Mouse (Mus musculus) left cerebral cortex, postnatal 36 days (tissue): ENCODE measurements around the gene Ddx31. TPM values are rescaled to one million over a fixed set of nuclear protein-coding genes. Genes with fewer than 3 reads are reported as not detected.
A peak's percentile ranks its signal among the peaks of the same experiment; 100 is the strongest.

ENCODE experiments used
- DNase-seq, 2 experiments: peaks; one replicate each; pipeline ENCODE4 v3.0.0; 2021 to 2022; ENCODE audit warnings: low spot score in 2 of 2, mixed read lengths in 1 of 2
- intact Hi-C: fragments of 180-260 bp; cut with DNase I; formaldehyde crosslinking; loops from one replicate; pipeline ENCODE4 v1.15.1; 2025
- total RNA-seq, 2 experiments: library from RNA; stranded (reverse); gene quantifications; 2 replicates each; pipeline ENCODE4 v1.2.3; 2021

Gene Ddx31
- total RNA-seq: 1 to 10 TPM; 6.2 to 8.7 TPM

- intact Hi-C loops: loop anchor here (5.0 kb wide), 2 partner anchors 72 to 153 kb away; no protein-coding TSS in a partner anchor
Observed at GRCm38 (mm10) chr2:28840222-28840951, at the start of gene Ddx31, which contains the start of gene Gtf3c4. TSS of gene Ddx31 (plus strand) at chr2:28840406. TSS of gene Gtf3c4 (minus strand) at chr2:28840360.

GRCm38 (mm10) chr2:28792931-28793610 is 47.1 kb upstream of the Ddx31 start:
- DNase-seq: no peak
- intact Hi-C loops: no loop called here

More at GRCm38 (mm10) chr2:28840222-28840951, at the start of gene Ddx31, which contains the start of gene Gtf3c4:
- peak; percentile 93 to 96 for DNase-seq

DNA sequence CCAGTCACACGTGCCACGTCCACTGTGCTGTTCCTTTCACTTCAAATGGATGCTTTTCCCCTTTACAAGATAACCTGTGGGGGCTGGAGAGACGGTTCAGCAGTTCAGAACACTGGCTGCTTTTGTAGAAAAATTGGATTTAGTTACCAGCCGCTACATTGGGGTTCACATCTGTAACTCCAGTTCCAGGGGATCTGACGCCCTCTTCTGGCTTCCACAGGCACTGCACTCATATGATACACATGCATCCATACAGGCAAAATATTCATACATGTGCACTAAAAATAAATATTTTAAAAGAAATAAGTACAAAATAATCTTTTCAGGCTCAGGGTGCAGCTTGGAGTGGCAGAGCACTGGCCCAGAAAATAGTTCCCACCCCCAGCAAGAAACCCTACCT is 45.6 kb upstream of the Ddx31 start:
- DNase-seq: no peak
- intact Hi-C loops: no loop called here

DNA sequence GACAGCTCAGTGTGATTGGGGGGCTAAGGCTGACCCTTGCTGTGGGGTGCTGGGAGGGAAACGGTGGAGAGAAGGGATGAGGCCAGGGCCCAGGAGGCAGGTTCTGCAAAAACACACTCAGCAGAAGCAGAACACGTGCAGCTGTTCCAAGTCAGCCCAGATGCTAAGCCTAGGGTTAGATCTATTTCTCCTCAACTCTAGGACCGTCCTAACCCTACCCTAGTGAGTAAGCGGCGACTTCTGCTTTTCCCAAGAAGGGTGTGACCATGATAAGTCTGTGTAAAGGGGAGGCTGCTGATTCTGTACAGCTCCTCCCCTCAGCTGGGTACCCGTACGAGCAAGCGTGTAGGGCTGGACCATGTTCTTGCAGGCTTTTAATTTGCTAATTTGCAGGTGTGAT is 43.9 kb upstream of the Ddx31 start:
- no peak for DNase-seq
- intact Hi-C loops: no loop called here

DNA sequence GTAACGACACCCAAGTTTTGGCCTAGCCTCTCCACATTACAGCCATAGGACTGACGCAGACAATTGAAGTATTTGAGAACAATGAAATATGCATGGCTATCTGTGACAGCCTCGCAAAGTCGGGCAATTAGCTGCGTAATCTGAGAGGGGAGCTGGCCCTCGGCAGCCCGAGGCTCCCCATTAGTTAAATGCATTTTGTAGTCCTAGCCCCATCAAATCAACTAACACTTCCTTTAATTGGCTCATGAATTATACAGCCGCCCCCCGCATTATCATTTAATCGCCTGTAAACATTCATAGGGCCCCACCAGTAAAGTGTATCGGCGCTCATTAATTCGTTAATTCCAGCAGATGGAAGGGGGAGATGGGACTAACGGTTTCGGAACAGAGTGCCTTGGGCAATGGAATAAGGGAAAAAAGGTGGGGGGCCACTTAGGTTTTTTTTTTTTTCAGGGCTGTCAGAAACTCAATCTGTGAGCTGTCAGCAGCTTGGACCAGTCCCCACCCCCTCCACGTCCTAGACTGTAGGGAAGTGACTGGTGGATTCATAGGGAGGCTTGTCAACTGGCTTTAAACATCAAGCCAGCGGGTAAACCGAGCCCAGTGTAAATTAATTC is 42.6 kb upstream of the Ddx31 start:
- no peak for DNase-seq
- intact Hi-C loops: no loop called here

DNA sequence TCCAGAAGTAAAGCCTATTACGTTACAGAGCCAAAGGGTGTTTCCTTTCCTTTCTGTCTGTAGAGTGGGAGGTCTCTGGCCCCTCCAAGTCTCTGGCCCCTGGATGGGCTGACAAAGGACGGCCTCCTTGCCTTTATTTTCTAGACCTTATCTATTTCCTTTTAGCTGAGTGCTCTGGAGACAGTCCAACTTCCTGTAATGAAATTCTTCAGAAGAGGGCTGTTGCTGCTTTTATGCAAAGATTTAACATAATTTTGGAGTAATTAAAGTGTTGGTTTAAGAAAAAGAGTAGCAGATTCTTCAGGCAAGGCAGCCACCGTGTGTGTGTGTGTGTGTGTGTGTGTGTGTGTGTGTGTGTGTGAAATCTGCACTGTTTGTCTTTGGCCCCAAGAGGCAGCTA is 41.8 kb upstream of the Ddx31 start:
- DNase-seq: no peak
- intact Hi-C loops: no loop called here

- DNase-seq: no peak
- intact Hi-C loops: no loop called here
Observed at GRCm38 (mm10) chr2:28799575-28799974, 40.6 kb upstream of the Ddx31 start.

GRCm38 (mm10) chr2:28803406-28803805 is 36.8 kb upstream of the Ddx31 start:
- intact Hi-C loops: no loop called here
- peak; percentile 11 to 18 for DNase-seq

GRCm38 (mm10) chr2:28808841-28809240 is 31.4 kb upstream of the Ddx31 start:
- DNase-seq: no peak
- intact Hi-C loops: no loop called here

DNA sequence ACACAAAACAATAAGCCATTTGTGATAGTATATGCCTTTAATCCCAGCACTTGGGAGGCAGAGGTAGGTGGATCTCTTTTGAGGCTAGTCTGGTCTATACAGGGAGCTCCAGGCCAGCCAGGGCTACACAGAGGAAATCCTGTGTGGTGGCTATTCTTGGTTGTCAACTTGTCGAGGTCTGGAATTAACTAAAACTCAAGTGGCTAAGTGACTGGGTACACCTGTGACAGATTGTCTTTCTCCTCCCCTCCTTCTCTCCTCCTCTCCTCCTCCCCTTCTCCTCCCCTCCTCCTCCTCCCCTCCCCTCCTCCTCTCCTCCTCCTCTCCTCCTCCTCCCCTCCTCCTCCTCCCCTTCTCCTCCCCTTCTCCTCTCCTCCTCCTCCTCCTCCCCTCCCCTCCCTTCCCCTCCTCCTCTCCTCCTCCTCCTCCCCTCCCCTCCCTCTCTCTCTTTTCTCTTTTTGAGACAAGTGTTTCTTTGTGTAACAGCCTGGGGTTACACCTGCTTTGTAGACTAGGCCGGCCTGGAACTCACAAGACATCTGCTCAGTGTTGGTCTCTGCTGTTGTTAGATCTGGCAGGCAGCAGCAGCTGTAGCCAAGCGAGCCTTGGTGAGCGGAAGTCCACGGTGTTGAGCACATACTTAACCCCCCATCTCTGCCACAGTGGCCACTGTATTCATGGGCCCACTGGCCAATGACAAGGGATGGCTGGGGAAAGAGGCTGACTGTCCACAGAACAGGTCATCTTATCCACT is 29.8 kb upstream of the Ddx31 start:
- DNase-seq: no peak

GRCm38 (mm10) chr2:28818866-28819265 is 21.3 kb upstream of the Ddx31 start:
- intact Hi-C loops: no loop called here
- DNase-seq: peak in 1 of 2 experiments; percentile 15

More for the DNA sequence above, 29.8 kb upstream of the Ddx31 start:
- intact Hi-C loops: no loop called here

GRCm38 (mm10) chr2:28829265-28829664 is 10.9 kb upstream of the Ddx31 start:
- intact Hi-C loops: no loop called here
- no peak for DNase-seq

GRCm38 (mm10) chr2:28836181-28836940 is 3.8 kb upstream of the Ddx31 start:
- DNase-seq: no peak
- intact Hi-C loops: no loop called here

DNA sequence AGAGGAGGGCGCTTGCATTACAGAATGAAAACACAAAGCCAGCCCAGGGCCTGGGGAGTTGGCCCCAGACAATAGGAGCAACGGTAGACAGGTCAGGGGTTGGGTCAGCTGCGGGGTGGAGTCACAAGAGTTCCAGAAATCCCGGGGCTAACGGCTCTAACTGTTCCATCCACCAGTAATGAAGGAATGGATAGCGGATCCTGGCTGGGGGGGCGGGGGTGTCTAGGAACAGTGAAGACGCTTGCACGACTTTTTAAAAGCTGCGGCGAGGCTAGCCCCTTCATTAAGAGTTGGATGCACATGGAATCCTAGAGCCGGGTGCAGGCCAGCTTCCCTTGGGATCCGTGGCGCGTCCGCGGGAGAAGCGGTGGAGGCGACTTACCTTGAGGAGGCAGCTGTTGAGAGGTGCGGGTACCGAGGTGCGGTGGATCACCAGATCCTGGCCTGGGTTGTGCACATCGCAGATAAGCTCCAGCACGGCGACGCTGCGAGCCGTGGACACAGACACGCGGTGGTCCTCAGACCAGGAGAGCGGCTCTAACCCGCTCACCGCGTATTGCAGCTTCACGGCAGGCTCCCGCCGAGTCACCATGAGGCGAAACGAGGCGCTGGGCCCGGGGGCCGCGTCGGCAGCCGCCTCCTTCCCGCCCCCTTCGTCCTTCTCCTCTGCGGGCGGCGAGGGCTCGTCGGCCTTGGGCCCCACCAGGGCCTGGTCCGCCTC is 545 bp upstream of the Ddx31 start:
- DNase-seq: no peak
- intact Hi-C loops: loop anchor here (5.0 kb wide), 2 partner anchors 73 to 152 kb away; no protein-coding TSS in a partner anchor

GRCm38 (mm10) chr2:28842042-28842441 is 1.8 kb downstream of the Ddx31 start:
- DNase-seq: no peak
- intact Hi-C loops: loop anchor here (5.0 kb wide), 2 partner anchors 70 to 155 kb away; no protein-coding TSS in a partner anchor

- no peak for DNase-seq
- intact Hi-C loops: no loop called here
Observed at GRCm38 (mm10) chr2:28848879-28849278, 8.7 kb downstream of the Ddx31 start.

GRCm38 (mm10) chr2:28852594-28852993 is 12.4 kb downstream of the Ddx31 start:
- intact Hi-C loops: no loop called here
- no peak for DNase-seq

DNA sequence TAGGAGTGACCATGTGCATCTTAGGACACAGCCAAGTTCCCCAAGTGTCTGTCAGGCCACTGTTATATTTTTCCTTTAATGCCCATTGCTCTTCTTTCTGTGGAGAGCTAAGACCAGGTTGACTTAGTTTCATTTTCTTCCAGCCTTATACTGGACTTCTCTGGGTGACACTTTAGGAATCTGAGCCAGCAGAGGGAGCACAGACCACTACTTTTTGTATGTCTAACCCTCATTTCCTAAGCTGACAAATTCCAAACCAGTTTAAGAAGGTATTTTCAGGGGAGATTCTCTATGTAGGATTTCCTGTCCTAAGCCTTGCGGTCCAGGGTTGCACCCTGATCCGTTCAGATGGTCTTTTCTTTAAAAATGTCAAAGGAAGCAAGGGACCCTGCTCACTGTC is 15.6 kb downstream of the Ddx31 start:
- DNase-seq: no peak

More for the DNA sequence above, 15.6 kb downstream of the Ddx31 start:
- intact Hi-C loops: no loop called here
